Mouse (Mus musculus): ENCODE measurements around the gene Klf1. TPM values are rescaled to one million over a fixed set of nuclear protein-coding genes. Genes with fewer than 3 reads are reported as not detected.
A peak's percentile ranks its signal among the peaks of the same experiment; 100 is the strongest.

Gene Klf1
- polyA plus RNA-seq, 1 experiment from 2014 or later, result 2.5 TPM

DNA sequence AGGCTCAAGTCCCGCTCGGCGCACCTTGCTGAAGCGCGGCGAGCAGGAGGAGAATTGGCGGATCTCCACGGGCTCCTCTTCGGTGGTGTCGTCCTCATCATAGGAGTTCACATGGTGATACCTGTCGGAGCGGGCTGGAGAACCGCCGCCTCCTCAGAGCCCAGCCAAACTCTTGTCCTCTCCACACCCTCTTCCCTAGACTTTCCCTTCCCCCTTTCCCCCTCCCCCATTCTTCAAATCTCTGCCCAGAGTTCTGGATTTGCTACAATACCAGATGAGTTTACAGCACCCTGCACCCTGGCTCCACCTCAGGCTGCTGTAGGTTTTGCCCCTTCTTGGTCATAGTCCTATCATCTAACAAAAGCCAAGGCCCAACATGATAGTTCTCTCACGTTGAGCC, 16.9 kb downstream of the Klf1 start:
- no peaks in the 10 kb centered on the region for H3K9me3 ChIP-seq
- H3K9ac ChIP-seq, result no peak overlapping the region
- no peak overlapping the region for H3K4me3 ChIP-seq
- no peak for ATAC-seq (ENCODE audit: insufficient number of reproducible peaks, low FRiP score, low TSS enrichment, low read depth)
- no peaks in the 10 kb centered on the region for H3K36me3 ChIP-seq
- WGBS, result 87% methylated on average over 15 of the region's 15 CpGs
- H3K27me3 ChIP-seq, result peaks cover 36% of the 10 kb centered on the region
- H3K27ac ChIP-seq, result no peak overlapping the region
- H3K4me2 ChIP-seq, result no peak overlapping the region
- 0 out of 2 replicates have a peak, but pooled peaks cover 3% of the 10 kb centered on the region for H3K4me1 ChIP-seq

DNA sequence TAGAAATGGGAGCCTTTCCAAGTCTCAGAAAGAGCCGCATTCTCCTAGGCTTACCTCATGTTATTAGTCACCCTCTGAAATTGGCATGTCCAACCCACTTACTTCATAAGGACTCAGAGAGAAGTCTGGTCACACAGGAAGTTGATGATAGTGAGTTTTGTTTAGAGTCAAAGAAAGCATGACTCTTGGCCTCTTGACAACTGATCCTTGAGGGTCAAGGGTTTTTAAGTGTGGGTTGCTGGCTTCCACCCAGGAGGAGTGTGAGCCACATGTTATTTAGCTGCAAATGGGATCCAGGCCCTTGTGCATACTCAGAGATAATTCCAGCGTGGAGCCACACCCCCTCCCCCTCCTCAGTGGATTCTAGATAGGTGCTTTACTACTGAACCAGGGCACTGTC, 19.9 kb downstream of the Klf1 start:
- Histone ChIP-seq H3K9ac (no peak overlapping the region), H3K27ac (no peak overlapping the region), H3K27me3 (peaks cover 31% of the 10 kb centered on the region), H3K4me1 (0 out of 2 replicates have a peak, but pooled peaks cover 3% of the 10 kb centered on the region), H3K4me2 (no peak overlapping the region), H3K4me3 (no peak overlapping the region), H3K36me3 (no peaks in the 10 kb centered on the region), H3K9me3 (no peaks in the 10 kb centered on the region)
- 64% methylated on average over 2 of the region's 2 CpGs for WGBS
- no peak for ATAC-seq (ENCODE audit: insufficient number of reproducible peaks, low FRiP score, low TSS enrichment, low read depth)

- H3K9me3 ChIP-seq, result no peaks in the 10 kb centered on the region
- H3K4me3 ChIP-seq, result no peak overlapping the region
- peaks cover 10% of the 10 kb centered on the region for H3K4me1 ChIP-seq
- H3K36me3 ChIP-seq, result no peaks in the 10 kb centered on the region
- 69% methylated on average over 7 of the region's 7 CpGs for WGBS
- H3K27ac ChIP-seq, result no peak overlapping the region
- H3K27me3 ChIP-seq, result peaks cover 33% of the 10 kb centered on the region
- H3K4me2 ChIP-seq, result no peak overlapping the region
- H3K9ac ChIP-seq, result no peak overlapping the region
- ATAC-seq (ENCODE audit: insufficient number of reproducible peaks, low FRiP score, low TSS enrichment, low read depth), result no peak
Measured at GRCm38 (mm10) chr8:84925557-84925956, 23.8 kb downstream of the Klf1 start.

GRCm38 (mm10) chr8:84927513-84927912, 25.8 kb downstream of the Klf1 start:
- WGBS, result 85% methylated on average over 1 of the region's 1 CpGs
- no peak for ATAC-seq (ENCODE audit: insufficient number of reproducible peaks, low FRiP score, low TSS enrichment, low read depth)
- Histone ChIP-seq H3K9me3 (no peaks in the 10 kb centered on the region), H3K27ac (no peak overlapping the region), H3K4me1 (peaks cover 10% of the 10 kb centered on the region), H3K4me2 (no peak overlapping the region), H3K4me3 (no peak overlapping the region), H3K36me3 (no peaks in the 10 kb centered on the region), H3K27me3 (peaks cover 43% of the 10 kb centered on the region), H3K9ac (no peak overlapping the region)

GRCm38 (mm10) chr8:84928456-84929306, 27.0 kb downstream of the Klf1 start:
- no peaks in the 10 kb centered on the region for H3K9me3 ChIP-seq
- H3K27me3 ChIP-seq, result peaks cover 43% of the 10 kb centered on the region
- peak overlapping the region; percentile 63 for H3K4me2 ChIP-seq
- H3K4me1 ChIP-seq, result peaks cover 10% of the 10 kb centered on the region
- no peak overlapping the region for H3K27ac ChIP-seq
- peak overlapping the region; percentile 36 for H3K4me3 ChIP-seq
- H3K9ac ChIP-seq, result no peak overlapping the region
- H3K36me3 ChIP-seq, result no peaks in the 10 kb centered on the region
- 3% methylated on average over 48 of the region's 52 CpGs for WGBS
- no peak for ATAC-seq (ENCODE audit: insufficient number of reproducible peaks, low FRiP score, low TSS enrichment, low read depth)

- no peak for ATAC-seq (ENCODE audit: insufficient number of reproducible peaks, low FRiP score, low TSS enrichment, low read depth)
- H3K4me2 ChIP-seq, result no peak overlapping the region
- no peaks in the 10 kb centered on the region for H3K36me3 ChIP-seq
- WGBS, result 88% methylated on average over 13 of the region's 13 CpGs
- no peak overlapping the region for H3K27ac ChIP-seq
- no peak overlapping the region for H3K4me3 ChIP-seq
- peaks cover 52% of the 10 kb centered on the region for H3K27me3 ChIP-seq
- H3K4me1 ChIP-seq, result peaks cover 13% of the 10 kb centered on the region
- no peak overlapping the region for H3K9ac ChIP-seq
- H3K9me3 ChIP-seq, result no peaks in the 10 kb centered on the region
Measured at GRCm38 (mm10) chr8:84930582-84930981, 28.9 kb downstream of the Klf1 start.

DNA sequence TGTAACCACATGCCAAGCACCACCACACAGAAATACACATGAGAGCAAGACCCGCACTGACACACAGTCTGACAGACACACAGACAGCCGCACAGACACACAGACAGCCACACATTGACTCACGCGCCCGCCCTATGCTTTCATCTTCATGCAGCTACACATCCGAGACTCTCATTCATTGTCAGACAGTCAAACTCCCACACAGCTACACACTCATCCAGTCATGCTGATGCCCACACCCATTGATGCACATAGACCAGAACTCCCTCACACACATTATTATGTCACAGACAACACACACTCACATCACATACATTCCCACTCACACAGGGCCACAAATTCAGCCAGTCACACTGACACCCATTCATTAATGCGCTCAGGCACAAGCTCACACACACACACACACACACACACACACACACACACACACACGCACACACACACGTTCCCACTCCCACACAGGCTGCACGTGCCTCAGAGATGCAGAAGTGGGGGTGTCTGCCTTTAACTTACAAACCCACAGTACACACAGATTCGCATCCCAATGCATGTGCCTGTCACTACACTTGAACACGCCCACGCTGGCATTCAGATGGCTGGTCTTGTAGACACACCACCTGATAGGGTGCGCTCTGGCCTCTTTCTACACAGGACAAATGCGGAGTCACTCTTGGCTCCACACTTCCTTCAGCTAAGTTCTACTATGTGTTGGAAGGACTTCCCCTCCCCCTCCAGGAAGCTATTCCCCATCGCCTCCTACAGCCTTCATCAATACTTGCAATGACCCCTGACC, 32.2 kb downstream of the Klf1 start:
- H3K9me3 ChIP-seq, result no peaks in the 10 kb centered on the region
- H3K9ac ChIP-seq, result no peak overlapping the region
- H3K36me3 ChIP-seq, result no peaks in the 10 kb centered on the region
- no peak overlapping the region for H3K27ac ChIP-seq
- H3K4me3 ChIP-seq, result no peak overlapping the region
- peaks cover 78% of the 10 kb centered on the region for H3K27me3 ChIP-seq
- ATAC-seq (ENCODE audit: insufficient number of reproducible peaks, low FRiP score, low TSS enrichment, low read depth), result no peak
- H3K4me1 ChIP-seq, result peaks cover 17% of the 10 kb centered on the region
- H3K4me2 ChIP-seq, result no peak overlapping the region
- WGBS, result 81% methylated on average over 16 of the region's 16 CpGs

- Histone ChIP-seq H3K27ac (no peak overlapping the region), H3K36me3 (no peaks in the 10 kb centered on the region), H3K27me3 (peaks cover 78% of the 10 kb centered on the region), H3K4me2 (no peak overlapping the region), H3K4me1 (peaks cover 14% of the 10 kb centered on the region), H3K9ac (no peak overlapping the region), H3K4me3 (no peak overlapping the region), H3K9me3 (no peaks in the 10 kb centered on the region)
- no peak for ATAC-seq (ENCODE audit: insufficient number of reproducible peaks, low FRiP score, low TSS enrichment, low read depth)
- WGBS, result under 1% methylated on average over 15 of the region's 15 CpGs
Measured at GRCm38 (mm10) chr8:84934860-84935259, 33.1 kb downstream of the Klf1 start.

DNA sequence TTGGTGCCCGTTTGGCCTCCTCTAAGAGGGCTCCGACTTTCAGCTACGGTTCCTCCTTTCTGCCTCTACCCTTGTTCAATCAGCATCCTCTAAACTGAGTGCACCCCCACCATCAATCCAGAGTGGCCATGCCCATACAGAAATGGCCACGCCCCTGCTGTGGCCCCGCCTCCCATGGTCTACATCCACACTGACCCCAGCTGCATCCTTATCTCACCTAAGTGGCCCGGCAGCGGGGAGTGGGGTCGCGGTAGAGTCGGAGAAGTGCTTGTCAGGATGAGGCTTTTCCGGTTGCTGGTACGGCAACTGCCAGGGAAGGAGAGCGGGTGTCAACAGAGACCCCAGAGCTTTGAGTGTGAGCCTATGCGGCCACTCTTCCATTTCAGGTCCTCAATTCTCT, 33.8 kb downstream of the Klf1 start:
- Histone ChIP-seq H3K9me3 (no peaks in the 10 kb centered on the region), H3K4me2 (no peak overlapping the region), H3K27ac (no peak overlapping the region), H3K27me3 (peaks cover 72% of the 10 kb centered on the region), H3K36me3 (no peaks in the 10 kb centered on the region), H3K4me1 (peaks cover 14% of the 10 kb centered on the region), H3K4me3 (no peak overlapping the region), H3K9ac (no peak overlapping the region)
- 10% methylated on average over 14 of the region's 14 CpGs for WGBS
- ATAC-seq (ENCODE audit: insufficient number of reproducible peaks, low FRiP score, low TSS enrichment, low read depth), result no peak

DNA sequence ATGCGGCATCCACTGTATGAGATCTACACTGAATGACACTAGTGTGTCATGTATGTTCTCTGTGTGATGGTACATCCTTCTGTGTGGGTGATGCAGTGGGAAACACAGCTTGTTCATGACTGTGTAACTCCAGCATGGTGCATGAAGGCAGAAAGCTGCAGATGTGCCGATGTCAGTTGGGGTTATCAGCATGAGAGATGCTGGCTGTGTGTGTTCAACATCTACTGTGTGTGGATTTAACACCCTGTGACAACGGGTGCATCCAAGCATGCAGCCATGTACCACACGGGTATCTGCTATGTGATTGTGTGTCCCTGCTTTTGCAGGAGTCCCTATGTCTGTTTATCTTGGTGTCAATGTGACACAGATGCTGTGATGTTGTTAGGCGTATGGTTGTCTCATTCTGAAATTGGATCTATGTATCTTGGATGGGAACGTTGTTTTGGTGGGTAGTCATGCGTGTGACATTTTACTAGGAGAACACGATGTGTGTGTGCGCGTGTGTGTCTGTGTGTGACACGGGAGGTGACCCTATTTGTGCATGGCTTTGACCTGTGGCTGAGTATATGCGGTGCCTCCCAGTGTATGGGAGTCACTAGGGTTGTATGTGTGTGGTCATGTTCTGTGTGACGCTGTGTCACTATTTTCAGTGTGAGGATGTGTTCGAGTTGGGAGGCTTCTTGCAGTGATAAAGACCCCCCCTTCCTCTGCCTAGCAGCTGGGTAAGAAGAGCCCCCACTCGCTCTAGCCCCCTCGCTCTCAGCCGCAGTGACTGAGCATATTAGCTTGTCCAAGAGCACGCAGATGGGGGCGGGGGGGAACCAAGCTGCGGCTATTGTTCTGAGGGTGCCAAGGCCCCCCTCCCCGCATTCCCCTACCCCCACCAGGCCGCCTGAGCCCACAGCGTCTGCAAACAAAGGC, 34.6 kb downstream of the Klf1 start:
- peak overlapping the region; percentile 38 for H3K4me3 ChIP-seq
- H3K27me3 ChIP-seq, result peaks cover 75% of the 10 kb centered on the region
- 27% methylated on average over 23 of the region's 23 CpGs for WGBS
- no peaks in the 10 kb centered on the region for H3K36me3 ChIP-seq
- no peak overlapping the region for H3K27ac ChIP-seq
- no peaks in the 10 kb centered on the region for H3K9me3 ChIP-seq
- H3K9ac ChIP-seq, result no peak overlapping the region
- H3K4me2 ChIP-seq, result peak overlapping the region; percentile 70
- no peak for ATAC-seq (ENCODE audit: insufficient number of reproducible peaks, low FRiP score, low TSS enrichment, low read depth)
- H3K4me1 ChIP-seq, result peaks cover 14% of the 10 kb centered on the region

GRCm38 (mm10) chr8:84936962-84937546, 35.3 kb downstream of the Klf1 start, which contains the start of gene Mast1:
Mast1 (minus strand) TSS chr8:84937359.
- no peak within 1 kb of the TSS for H3K9ac ChIP-seq
- H3K9me3 ChIP-seq, result no peaks in the 10 kb centered on the region
- peaks cover 14% of the 10 kb centered on the region for H3K4me1 ChIP-seq
- ATAC-seq (ENCODE audit: insufficient number of reproducible peaks, low FRiP score, low TSS enrichment, low read depth), result no peak
- H3K27me3 ChIP-seq, result peaks cover 77% of the 10 kb centered on the region
- no peaks in the 10 kb centered on the region for H3K36me3 ChIP-seq
- WGBS, result under 1% methylated on average over 45 of the region's 50 CpGs
- H3K4me3 ChIP-seq, result peak within 1 kb of the TSS; percentile 38
- peak within 1 kb of the TSS; percentile 70 for H3K4me2 ChIP-seq
- H3K27ac ChIP-seq, result no peak within 1 kb of the TSS

Data from limb, embryonic 15.5 days (tissue).